Mouse (Mus musculus) testis, adult 2 months (tissue): Measurements from ENCODE around the gene Alox5ap. TPM values are rescaled to one million over a fixed set of nuclear protein-coding genes. Genes with fewer than 3 reads are reported as not detected.

ENCODE experiments used
- H3K27ac ChIP-seq: fragments of 200-500 bp; 2 replicates; pipeline ENCODE4 v1.5.1; 2012; ENCODE audit warnings: low read depth, low read length; ENCODE audit not compliant: control insufficient read depth, insufficient read depth
- H3K27me3 ChIP-seq: fragments of 200-500 bp; 2 replicates; pipeline ENCODE4 v1.6.1; 2012; ENCODE audit warnings: mild to moderate bottlenecking, low read length, moderate library complexity; ENCODE audit not compliant: control insufficient read depth, insufficient read depth
- H3K36me3 ChIP-seq: fragments of 200-500 bp; 2 replicates; pipeline ENCODE4 v1.6.1; 2012; ENCODE audit warnings: mild to moderate bottlenecking, low read length; ENCODE audit not compliant: control insufficient read depth, insufficient read depth
- H3K4me1 ChIP-seq: fragments of 200-500 bp; 2 replicates; pipeline ENCODE4 v1.6.1; 2012; ENCODE audit warnings: low read length; ENCODE audit not compliant: control insufficient read depth, insufficient read depth
- H3K4me3 ChIP-seq: fragments of 200-500 bp; 2 replicates; pipeline ENCODE4 v1.5.1; 2012; ENCODE audit warnings: low read depth, mild to moderate bottlenecking, low read length, moderate library complexity, mixed read lengths; ENCODE audit not compliant: control insufficient read depth
- CTCF ChIP-seq: fragments of 200-500 bp; IDR thresholded peaks from 2 replicates; pipeline ENCODE4 v1.5.1; 2012; ENCODE audit warnings: low read depth, mild to moderate bottlenecking, inconsistent platforms, low read length, moderate library complexity; ENCODE audit not compliant: control insufficient read depth, insufficient read depth, insufficient replicate concordance
- POLR2A ChIP-seq: fragments of 200-500 bp; IDR thresholded peaks from 2 replicates; pipeline ENCODE4 v1.6.1; 2012; ENCODE audit warnings: low read depth, mild to moderate bottlenecking, inconsistent platforms, low read length, moderate library complexity; ENCODE audit not compliant: control insufficient read depth
- polyA plus RNA-seq: library from polyadenylated mRNA; depleted of rRNA; stranded (reverse); fragments of >200 nt; gene quantifications from 2 replicates; pipeline ENCODE4 v1.2.3, GENCODE M21; 2012

Gene Alox5ap
- polyA plus RNA-seq, 1 experiment, result 4.0 TPM

GRCm38 (mm10) chr5:149329098-149329887 lies 64.7 kb downstream of the Alox5ap start:
- Histone ChIP-seq H3K4me3 (no peak overlapping the region), H3K36me3 (no peaks in the 10 kb centered on the region), H3K27ac (no peak overlapping the region), H3K27me3 (no peaks in the 10 kb centered on the region), H3K4me1 (no peaks in the 10 kb centered on the region)
- TF ChIP-seq CTCF (no peak), POLR2A (no peak)

- H3K4me3 ChIP-seq, result no peak overlapping the region
- no peaks in the 10 kb centered on the region for H3K27me3 ChIP-seq
- H3K36me3 ChIP-seq, result no peaks in the 10 kb centered on the region
- H3K4me1 ChIP-seq, result no peaks in the 10 kb centered on the region
- TF ChIP-seq CTCF (no peak), POLR2A (no peak)
- H3K27ac ChIP-seq, result no peak overlapping the region
Observed at GRCm38 (mm10) chr5:149330601-149331000, 66.0 kb downstream of the Alox5ap start.

- Histone ChIP-seq H3K36me3 (no peaks in the 10 kb centered on the region), H3K27ac (no peak overlapping the region), H3K4me3 (no peak overlapping the region), H3K27me3 (no peaks in the 10 kb centered on the region), H3K4me1 (no peaks in the 10 kb centered on the region)
- TF ChIP-seq POLR2A (no peak), CTCF (no peak)
Observed at GRCm38 (mm10) chr5:149331407-149332143, 67.0 kb downstream of the Alox5ap start.

GRCm38 (mm10) chr5:149332787-149333186 lies 68.2 kb downstream of the Alox5ap start:
- no peak overlapping the region for H3K27ac ChIP-seq
- H3K36me3 ChIP-seq, result no peaks in the 10 kb centered on the region
- no peak overlapping the region for H3K4me3 ChIP-seq
- no peaks in the 10 kb centered on the region for H3K4me1 ChIP-seq
- TF ChIP-seq CTCF, result no peak
- TF ChIP-seq POLR2A, result no peak
- H3K27me3 ChIP-seq, result no peaks in the 10 kb centered on the region

GRCm38 (mm10) chr5:149333941-149334698 lies 69.6 kb downstream of the Alox5ap start:
- H3K36me3 ChIP-seq, result no peaks in the 10 kb centered on the region
- peaks cover 2% of the 10 kb centered on the region; the same call in 1 of the 2 replicates for H3K4me1 ChIP-seq
- H3K4me3 ChIP-seq, result no peak overlapping the region
- no peak for TF ChIP-seq CTCF
- no peaks in the 10 kb centered on the region for H3K27me3 ChIP-seq
- no peak overlapping the region for H3K27ac ChIP-seq

- Histone ChIP-seq H3K4me3 (no peak overlapping the region), H3K4me1 (peaks cover 2% of the 10 kb centered on the region; the same call in 1 of the 2 replicates), H3K27ac (no peak overlapping the region), H3K36me3 (no peaks in the 10 kb centered on the region), H3K27me3 (no peaks in the 10 kb centered on the region)
- no peak for TF ChIP-seq CTCF
- no peak for TF ChIP-seq POLR2A
Observed at GRCm38 (mm10) chr5:149335009-149335408, 70.4 kb downstream of the Alox5ap start.
